Mouse (Mus musculus) left cerebral cortex, postnatal 14 days (tissue): ENCODE data around the gene Tmem229b. TPM values are rescaled to one million over a fixed set of nuclear protein-coding genes. Genes with fewer than 3 reads are reported as not detected.

Experiments
- DNase-seq, 2 experiments: peaks; one replicate each; pipeline ENCODE4 v3.0.0; 2021 to 2022; ENCODE audit warnings: low spot score in 2 of 2, mixed read lengths in 1 of 2
- intact Hi-C: fragments of 180-260 bp; cut with DNase I; formaldehyde crosslinking; loops from one replicate; pipeline ENCODE4 v1.15.1; 2025
- total RNA-seq, 2 experiments: library from RNA; stranded (reverse); gene quantifications; 2 replicates each; pipeline ENCODE4 v1.2.3; 2021

The Tmem229b gene
- total RNA-seq, 2 experiments from 2014 or later: 79.2 to 82.3 TPM

DNA sequence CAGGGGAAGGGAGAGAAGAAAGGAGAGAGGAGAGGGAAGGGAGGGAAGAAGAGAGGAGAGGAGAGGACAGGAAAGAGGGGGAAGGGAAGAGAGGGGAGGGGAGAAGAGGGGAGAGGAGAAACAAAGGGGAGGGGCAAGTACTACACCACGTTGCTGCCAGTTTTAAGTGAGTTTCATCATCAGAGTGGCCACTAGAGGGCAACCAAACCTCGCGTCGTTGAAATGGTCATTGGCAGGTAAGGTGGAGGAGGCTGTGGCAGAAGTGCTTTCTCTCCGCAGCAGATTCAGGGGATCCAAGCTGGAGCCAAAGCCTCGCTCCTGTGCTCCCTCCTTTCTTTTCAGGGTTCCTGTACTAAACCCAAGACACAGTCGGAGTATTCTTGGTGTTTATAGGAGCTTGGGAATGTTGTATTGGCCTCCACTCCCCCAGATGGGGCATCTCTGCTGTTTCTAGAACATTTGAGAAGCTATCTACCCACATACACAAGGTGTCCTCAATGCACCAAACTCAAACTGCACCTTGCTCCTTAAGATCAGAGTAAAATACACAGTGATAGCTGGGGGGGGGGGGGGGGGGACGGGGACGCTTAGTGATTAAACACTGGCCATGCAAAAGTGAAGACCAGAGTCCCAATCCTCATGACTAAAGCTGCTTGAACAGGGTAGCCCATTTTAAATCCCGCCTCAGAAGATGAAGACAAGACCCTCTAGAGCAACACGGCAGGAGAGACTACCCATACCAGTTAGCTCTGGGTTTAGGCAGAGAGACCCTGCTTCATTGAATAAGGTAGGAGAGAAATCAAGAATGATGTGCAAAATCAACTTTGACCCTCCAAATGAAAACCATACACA lies 89.0 kb downstream of the Tmem229b start:
- intact Hi-C loops: loop anchor here (2.0 to 5.0 kb wide), 4 partner anchors 88 to 178 kb away; partner anchors contain the start of genes Pigh and Tmem229b
- peak; percentile 90 for DNase-seq

DNA sequence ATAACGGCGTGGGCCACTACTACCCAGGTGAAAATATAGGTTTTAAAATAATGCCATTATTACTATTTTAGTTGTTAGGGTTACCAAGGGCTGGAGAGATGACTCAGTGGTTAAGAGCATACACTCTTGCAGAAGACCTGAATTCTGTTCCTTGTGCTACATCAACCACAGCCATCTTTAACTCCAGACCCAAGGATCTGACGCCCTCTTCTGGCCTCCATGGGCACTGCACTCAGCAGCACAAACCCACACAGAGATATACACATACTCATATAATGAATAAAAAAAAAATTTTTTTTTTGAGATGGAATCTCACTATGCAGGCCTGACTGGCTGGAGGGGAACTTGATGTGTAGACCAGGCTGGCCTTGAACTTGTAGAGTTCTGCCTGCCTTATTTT lies 91.1 kb downstream of the Tmem229b start:
- DNase-seq: no peak
- intact Hi-C loops: loop anchor here (5.0 kb wide), 1 partner anchor 106 kb away; no protein-coding TSS in a partner anchor

DNA sequence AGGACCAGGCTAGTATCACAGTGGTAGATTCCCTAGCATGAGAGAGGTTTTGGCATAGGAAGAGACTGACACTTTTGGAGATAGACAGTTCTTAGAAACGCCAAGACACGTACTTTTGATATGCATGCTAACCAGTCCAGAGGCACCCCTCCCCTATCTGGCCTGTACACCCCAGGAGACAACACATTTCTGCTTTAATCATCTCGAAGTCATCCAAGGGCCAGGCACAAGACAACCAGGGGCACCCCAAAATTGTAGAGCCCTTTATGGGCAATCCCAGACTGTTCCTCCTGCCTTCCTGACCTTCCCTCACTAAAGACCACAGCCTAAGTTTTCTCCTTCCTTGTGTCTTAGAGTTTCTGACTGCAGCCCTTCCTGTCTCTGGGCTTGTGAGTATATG lies 91.9 kb downstream of the Tmem229b start:
- intact Hi-C loops: loop anchor here (5.0 kb wide), 1 partner anchor 107 kb away; no protein-coding TSS in a partner anchor
- no peak for DNase-seq

DNA sequence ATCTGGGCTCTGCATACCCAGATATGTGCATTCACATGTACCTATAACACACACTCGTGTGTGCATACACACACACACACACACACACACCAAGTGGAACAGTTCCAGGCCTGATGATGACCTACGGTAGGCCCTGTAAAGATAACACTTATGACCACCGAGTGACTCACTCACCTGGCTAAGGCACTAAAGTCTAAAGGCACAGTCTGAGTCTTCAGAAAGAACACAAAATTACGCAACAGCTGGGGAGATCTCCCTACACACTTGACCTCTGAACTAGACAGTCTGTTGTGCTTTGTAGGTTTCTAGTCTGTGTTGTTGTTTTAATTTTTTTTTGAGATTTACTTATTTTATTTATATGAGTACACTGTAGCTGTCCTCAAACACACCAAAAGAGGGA lies 93.0 kb downstream of the Tmem229b start:
- no peak for DNase-seq
- intact Hi-C loops: no loop called here

Other genes with a start within 250 kb of the Tmem229b start
- gene Atp6v1d, start 146.0 kb downstream of the Tmem229b start, total RNA-seq: 100 to 1,000 TPM; 251 to 257 TPM
- gene Eif2s1, start 145.8 kb downstream of the Tmem229b start, total RNA-seq: 10 to 100 TPM; 55.4 to 62.5 TPM
- under 1 TPM; 0.27 to 0.37 TPM for gene Plek2, start 100.7 kb downstream of the Tmem229b start, total RNA-seq
- gene Plekhh1, start 21.5 kb upstream of the Tmem229b start, total RNA-seq: 1 to 10 TPM; 4.7 to 7.0 TPM
- 1 to 10 TPM; 8.8 to 9.5 TPM for gene Pigh, start 82.0 kb upstream of the Tmem229b start, total RNA-seq
- 1 to 10 TPM; 6.1 to 6.7 TPM for gene Arg2, start 123.2 kb upstream of the Tmem229b start, total RNA-seq
- gene Vti1b, start 165.0 kb upstream of the Tmem229b start, total RNA-seq: 100 to 1,000 TPM; 190 to 192 TPM
- 10 to 100 TPM; 21.8 to 22.2 TPM for gene Rdh11, start 184.7 kb upstream of the Tmem229b start, total RNA-seq
- 1 to 10 TPM in 1 of 2 experiments, under 1 TPM in 1; 0.94 to 1.2 TPM for gene Rdh12, start 201.3 kb upstream of the Tmem229b start, total RNA-seq